Mouse (Mus musculus) heart, adult 2 months (tissue): ENCODE measurements around the gene Slc25a42.

Source experiments
- EP300 ChIP-seq: fragments of 200-500 bp; IDR thresholded peaks from 2 replicates; pipeline ENCODE4 v1.6.1; 2011; ENCODE audit warnings: low read depth, low read length, control low read depth; ENCODE audit not compliant: insufficient read depth
- POLR2A ChIP-seq: fragments of 200-500 bp; IDR thresholded peaks from 2 replicates; pipeline ENCODE4 v1.6.1; 2011; ENCODE audit warnings: mild to moderate bottlenecking, low read depth, low read length, control low read depth; ENCODE audit not compliant: insufficient read depth

- TF ChIP-seq EP300 = 0 out of 2 replicates have a peak, but pooled peaks have one; percentile 8
- TF ChIP-seq POLR2A = no peak
These were observed 38.0 kb downstream of the Slc25a42 start for GRCm38 (mm10) chr8:70174079-70174478.
